Mouse (Mus musculus): ENCODE results near the gene Ncf1. TPM values are rescaled to one million over a fixed set of nuclear protein-coding genes. Genes with fewer than 3 reads are reported as not detected.

Ncf1 gene
- polyA plus RNA-seq, 1 experiment from 2014 or later, result 0.08 TPM

DNA sequence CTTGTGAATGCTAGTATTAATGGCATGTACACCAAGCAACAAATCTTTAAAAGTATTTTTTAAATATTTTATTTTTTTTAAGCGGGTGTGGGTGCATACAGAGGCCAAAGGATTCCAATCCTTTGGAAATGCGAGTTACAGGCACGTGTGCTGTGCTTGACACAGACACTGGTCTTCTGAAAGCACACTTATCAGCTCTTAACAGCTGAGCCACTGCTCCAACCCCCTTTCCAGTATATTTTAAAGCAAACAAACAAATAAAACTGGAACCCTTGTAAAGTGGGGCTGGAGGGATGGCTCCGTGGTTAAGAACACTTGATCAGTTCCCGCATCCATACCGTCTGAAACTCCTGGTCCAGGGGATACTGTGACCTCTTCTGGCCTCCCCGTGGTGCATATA is 46.3 kb downstream of the Ncf1 start:
- in situ Hi-C loops (cut with MboI; ENCODE audit: low pct_unique_long_range_greater_than_20kb), result loop anchor here (5.0 kb wide), 2 partner anchors 159 to 299 kb away; no protein-coding TSS in a partner anchor
- H3K27me3 ChIP-seq, result no peaks in the 10 kb centered on the region
- TF ChIP-seq CTCF (IDR thresholded peaks at IDR 0.05), result no peak
- ChIA-PET POLR2A (interaction anchor here (0.7 to 0.8 kb wide), 2 partner anchors 187 to 492 kb away, joined by 4 to 10 read pairs; no protein-coding TSS in a partner anchor), CTCF (interaction anchor here (0.7 kb wide), 1 partner anchor 25 kb away, joined by 3 read pairs; no protein-coding TSS in a partner anchor)
- ATAC-seq (no peak), DNase-seq (ENCODE audit: low read depth, low spot score) (no peak)

GRCm38 (mm10) chr5:134182735-134183134 is 46.7 kb downstream of the Ncf1 start:
- in situ Hi-C loops (cut with MboI; ENCODE audit: low pct_unique_long_range_greater_than_20kb), result loop anchor here (5.0 kb wide), 2 partner anchors 160 to 300 kb away; no protein-coding TSS in a partner anchor
- DNase-seq (ENCODE audit: low read depth, low spot score), result no peak
- no peak for ATAC-seq
- H3K27me3 ChIP-seq, result no peaks in the 10 kb centered on the region
- POLR2A ChIA-PET, result interaction anchor here (0.6 to 0.8 kb wide), 2 partner anchors 188 to 195 kb away, joined by 4 to 7 read pairs; no protein-coding TSS in a partner anchor
- CTCF ChIA-PET, result interaction anchor here (0.7 kb wide), 1 partner anchor 25 kb away, joined by 3 read pairs; no protein-coding TSS in a partner anchor
- no peak for TF ChIP-seq CTCF (IDR thresholded peaks at IDR 0.05)

DNA sequence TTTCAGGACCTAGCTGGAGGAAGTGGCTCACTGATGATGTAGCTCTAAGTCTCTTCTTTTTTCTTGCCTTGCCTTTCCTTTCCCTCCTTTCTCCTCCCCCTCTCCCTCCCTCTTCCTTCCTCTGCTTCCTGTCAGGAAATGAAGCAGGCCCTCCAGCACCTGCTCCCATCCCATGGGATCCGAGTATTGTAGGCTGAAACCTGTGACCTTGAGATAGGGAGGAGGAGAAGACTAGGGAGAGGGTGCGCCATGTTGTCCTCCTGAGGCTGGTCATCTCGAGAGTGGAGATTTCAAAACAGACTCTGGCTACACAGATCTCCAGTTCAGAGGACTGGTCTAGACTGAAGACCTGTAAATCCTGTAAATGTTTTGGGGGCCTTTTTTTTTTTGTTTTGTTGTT is 47.3 kb downstream of the Ncf1 start:
- CTCF ChIA-PET, result interaction anchor here (0.7 kb wide), 1 partner anchor 24 kb away, joined by 3 read pairs; no protein-coding TSS in a partner anchor
- TF ChIP-seq CTCF (IDR thresholded peaks at IDR 0.05), result no peak
- POLR2A ChIA-PET, result interaction anchor here (0.6 kb wide), 1 partner anchor 196 kb away, joined by 7 read pairs; no protein-coding TSS in a partner anchor
- ATAC-seq (no peak), DNase-seq (ENCODE audit: low read depth, low spot score) (no peak)
- in situ Hi-C loops (cut with MboI; ENCODE audit: low pct_unique_long_range_greater_than_20kb), result loop anchor here (5.0 kb wide), 2 partner anchors 160 to 300 kb away; no protein-coding TSS in a partner anchor
- H3K27me3 ChIP-seq, result no peaks in the 10 kb centered on the region

GRCm38 (mm10) chr5:134179871-134180270 is 49.6 kb downstream of the Ncf1 start:
- TF ChIP-seq CTCF (IDR thresholded peaks at IDR 0.05), result peak; percentile 92
- ATAC-seq, result no peak

GRCm38 (mm10) chr5:134178536-134178935 is 50.9 kb downstream of the Ncf1 start:
- DNase-seq (ENCODE audit: low read depth, low spot score) (no peak), ATAC-seq (no peak)
- in situ Hi-C loops (cut with MboI; ENCODE audit: low pct_unique_long_range_greater_than_20kb), result no loop called here
- H3K27me3 ChIP-seq, result no peaks in the 10 kb centered on the region
- ChIA-PET POLR2A (no interaction called here), CTCF (interaction anchor here (0.9 kb wide), 1 partner anchor 168 kb away, joined by 3 read pairs; no protein-coding TSS in a partner anchor)
- no peak for TF ChIP-seq CTCF (IDR thresholded peaks at IDR 0.05)

More at GRCm38 (mm10) chr5:134179871-134180270, 49.6 kb downstream of the Ncf1 start:
- in situ Hi-C loops (cut with MboI; ENCODE audit: low pct_unique_long_range_greater_than_20kb), result loop anchor here (5.0 kb wide), 2 partner anchors 162 to 302 kb away; no protein-coding TSS in a partner anchor
- no peak for DNase-seq (ENCODE audit: low read depth, low spot score)
- POLR2A ChIA-PET, result interaction anchor here (0.7 kb wide), 1 partner anchor 75 kb away, joined by 5 read pairs; no protein-coding TSS in a partner anchor
- H3K27me3 ChIP-seq, result no peaks in the 10 kb centered on the region
- CTCF ChIA-PET, result interaction anchor here (1.0 kb wide), 1 partner anchor 167 kb away, joined by 3 read pairs; no protein-coding TSS in a partner anchor

DNA sequence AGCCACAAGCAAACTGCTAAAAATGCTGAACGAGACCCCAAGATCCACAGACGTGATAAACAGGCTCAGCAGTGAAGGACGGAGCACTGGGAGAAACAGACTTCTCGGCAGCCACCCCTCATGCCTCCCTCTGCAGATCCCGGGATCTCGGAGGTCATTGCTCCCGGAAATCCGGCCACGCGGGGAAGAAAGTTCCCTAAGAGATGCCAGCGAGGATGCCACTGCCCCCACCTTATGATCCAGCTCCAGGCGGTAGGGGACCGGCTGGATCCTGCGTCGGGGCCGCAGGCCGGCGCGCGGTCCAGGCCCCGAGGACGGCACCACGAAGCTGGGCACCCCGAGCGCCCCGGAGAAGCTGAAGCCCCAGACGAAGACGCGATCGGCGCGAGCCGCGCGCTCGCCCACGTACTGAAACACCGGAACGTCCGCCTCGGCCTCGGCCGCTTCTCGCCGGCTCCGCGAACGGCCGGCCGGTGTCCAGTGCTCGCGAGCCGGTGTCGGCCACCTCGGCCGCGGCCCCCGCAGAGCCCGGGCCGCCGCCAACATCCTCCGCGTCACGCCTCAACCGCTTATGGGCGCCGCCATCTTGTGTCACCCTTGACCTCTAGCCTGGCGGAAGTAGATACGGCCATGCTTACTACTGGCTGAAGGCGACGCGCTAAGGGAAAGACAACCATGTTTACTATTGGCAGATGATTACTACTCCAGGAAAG is 53.1 kb downstream of the Ncf1 start, which contains the start of gene Rcc1l:
Gene Rcc1l, minus strand, starts transcription at position 606 of the 713 bp plus-strand sequence.
- TF ChIP-seq CTCF (IDR thresholded peaks at IDR 0.05), result no peak
- no peaks in the 10 kb centered on the region for H3K27me3 ChIP-seq
- in situ Hi-C loops (cut with MboI; ENCODE audit: low pct_unique_long_range_greater_than_20kb), result no loop called here
- POLR2A ChIA-PET, result interaction anchor here (0.7 to 1.3 kb wide), 3 partner anchors 12 to 137 kb away, joined by 3 to 4 read pairs (median 3); no protein-coding TSS in a partner anchor
- no peak for DNase-seq (ENCODE audit: low read depth, low spot score)
- peak; percentile 67 for ATAC-seq
- CTCF ChIA-PET, result interaction anchor here (1.5 kb wide), 1 partner anchor 27 kb away, joined by 3 read pairs; no protein-coding TSS in a partner anchor

GRCm38 (mm10) chr5:134175696-134176095 is 53.7 kb downstream of the Ncf1 start:
- in situ Hi-C loops (cut with MboI; ENCODE audit: low pct_unique_long_range_greater_than_20kb), result no loop called here
- POLR2A ChIA-PET, result interaction anchor here (1.0 to 1.3 kb wide), 2 partner anchors 11 to 77 kb away, joined by 3 read pairs; no protein-coding TSS in a partner anchor

DNA sequence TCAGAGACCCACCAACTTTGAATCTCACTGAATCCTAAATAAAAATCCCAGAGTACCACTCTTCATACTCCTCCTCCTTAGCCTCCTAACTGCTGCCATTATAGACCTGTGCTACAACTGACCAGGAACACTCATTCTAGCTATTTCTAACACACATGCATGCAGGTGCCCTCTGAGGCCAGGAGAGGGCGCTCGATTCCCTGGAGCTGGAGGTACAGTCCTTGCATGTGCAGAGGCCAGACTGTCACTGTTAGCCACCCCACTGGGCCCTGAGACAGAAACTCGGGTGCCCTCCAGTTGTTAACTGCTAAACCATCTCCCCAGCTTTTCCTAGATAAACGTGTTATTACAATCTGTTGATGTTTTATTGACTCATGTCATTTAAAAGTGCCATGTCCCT is 56.2 kb downstream of the Ncf1 start:
- TF ChIP-seq CTCF (IDR thresholded peaks at IDR 0.05), result no peak
- DNase-seq (ENCODE audit: low read depth, low spot score) (no peak), ATAC-seq (no peak)
- POLR2A ChIA-PET, result no interaction called here
- no peaks in the 10 kb centered on the region for H3K27me3 ChIP-seq
- CTCF ChIA-PET, result interaction anchor here (0.7 to 1.2 kb wide), 3 partner anchors 11 to 50 kb away, joined by 3 read pairs; no protein-coding TSS in a partner anchor
- in situ Hi-C loops (cut with MboI; ENCODE audit: low pct_unique_long_range_greater_than_20kb), result no loop called here

More at GRCm38 (mm10) chr5:134175696-134176095, 53.7 kb downstream of the Ncf1 start:
- DNase-seq (ENCODE audit: low read depth, low spot score) (no peak), ATAC-seq (peak; percentile 44)
- TF ChIP-seq CTCF (IDR thresholded peaks at IDR 0.05), result no peak
- CTCF ChIA-PET, result interaction anchor here (1.5 kb wide), 2 partner anchors 14 to 26 kb away, joined by 3 read pairs; no protein-coding TSS in a partner anchor
- no peaks in the 10 kb centered on the region for H3K27me3 ChIP-seq

DNA sequence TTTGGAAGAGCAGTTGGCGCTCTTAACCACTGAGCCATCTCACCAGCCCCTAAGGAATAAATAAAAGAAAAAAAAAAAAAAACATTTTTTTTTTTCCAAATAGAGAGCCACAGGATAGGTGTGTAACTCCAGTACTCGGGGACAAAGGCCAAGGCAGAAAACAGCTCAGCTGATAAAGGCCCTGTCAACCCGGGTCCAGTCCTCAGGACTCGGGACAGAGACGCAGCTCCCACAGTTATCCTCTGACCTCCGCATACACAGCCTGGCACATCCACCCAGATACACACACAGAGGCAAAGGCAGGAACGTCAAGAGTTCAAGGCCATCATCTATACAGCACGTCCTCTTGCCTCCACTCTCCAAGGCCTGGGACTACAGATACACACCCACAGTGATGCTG is 59.3 kb downstream of the Ncf1 start:
- H3K27me3 ChIP-seq, result no peaks in the 10 kb centered on the region
- POLR2A ChIA-PET, result interaction anchor here (0.7 kb wide), 2 partner anchors 17 to 127 kb away, joined by 3 to 4 read pairs; no protein-coding TSS in a partner anchor
- TF ChIP-seq CTCF (IDR thresholded peaks at IDR 0.05), result no peak
- ATAC-seq, result no peak
- in situ Hi-C loops (cut with MboI; ENCODE audit: low pct_unique_long_range_greater_than_20kb), result no loop called here
- no peak for DNase-seq (ENCODE audit: low read depth, low spot score)
- CTCF ChIA-PET, result no interaction called here

Other genes starting within 250 kb of the Ncf1 start
- gene Castor2, start 129.9 kb downstream of the Ncf1 start, polyA plus RNA-seq (2021), result 27.3 TPM
- gene Rcc1l, start 52.9 kb downstream of the Ncf1 start, polyA plus RNA-seq (2021), result 44.6 TPM
- 11.1 TPM for gene Gtf2ird2, start 45.6 kb downstream of the Ncf1 start, polyA plus RNA-seq (2021)
- 230 TPM for gene Gtf2i, start 85.1 kb upstream of the Ncf1 start, polyA plus RNA-seq (2021)
- gene Gtf2ird1, start 227.1 kb upstream of the Ncf1 start, polyA plus RNA-seq (2021), result 169 TPM

All from Patski (cell line).